Mouse (Mus musculus) colon, adult 2 months (tissue): Measurements from ENCODE around the gene Gm9774. TPM values are rescaled to one million over a fixed set of nuclear protein-coding genes. Genes with fewer than 3 reads are reported as not detected.

Experiments used
- polyA plus RNA-seq: library from polyadenylated mRNA; depleted of rRNA; stranded (reverse); fragments of >200 nt; gene quantifications from 2 replicates; pipeline ENCODE4 v1.2.3, GENCODE M21; 2012; rRNA removed

The Gm9774 gene
- polyA plus RNA-seq = 4.5 and 8.2 TPM in 2 replicates

DNA sequence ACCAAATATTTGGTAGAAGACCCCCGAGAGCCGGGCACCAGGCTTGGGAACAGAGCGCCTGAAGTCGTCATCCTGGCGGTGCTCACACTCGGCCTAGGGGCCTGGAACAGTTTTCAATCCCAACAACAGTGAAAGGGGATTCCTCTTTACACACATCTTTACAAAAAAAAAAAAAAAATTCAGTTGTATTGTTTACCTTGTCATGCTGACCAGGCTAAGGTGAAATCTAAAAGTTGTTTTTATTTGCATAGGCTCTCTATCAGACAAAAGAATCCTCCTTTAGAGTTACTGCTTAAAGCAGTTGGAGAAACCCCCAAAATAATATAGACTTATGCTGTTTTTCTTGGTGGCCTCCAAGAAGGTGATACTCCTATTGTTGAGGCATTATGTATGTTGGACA is at the start of gene Gm9774:
TSS of gene Gm9774 (minus strand) at position 101 of the 400 bp plus-strand sequence.

DNA sequence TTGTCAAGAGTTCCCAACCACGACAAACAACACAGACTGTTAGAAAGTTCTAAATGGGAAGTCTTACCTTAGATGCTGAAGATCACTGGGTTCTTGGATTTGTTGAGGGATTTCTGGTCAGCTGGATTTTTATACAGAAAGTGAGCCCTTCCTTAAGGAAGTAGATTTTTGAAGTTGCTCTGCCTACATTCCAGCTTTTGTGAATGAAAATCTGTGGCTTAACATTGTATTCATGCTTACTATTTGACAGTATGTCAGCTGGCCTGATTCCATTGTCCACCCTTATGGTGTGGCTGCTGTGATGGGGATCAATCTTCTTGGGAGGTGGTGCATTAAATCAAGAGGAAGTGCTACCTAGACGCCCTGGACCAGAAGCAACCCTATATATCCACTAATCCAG is 29.4 kb upstream of the Gm9774 start, which contains the start of gene Sprr3:
TSS of gene Sprr3 (minus strand) at position 101 of the 400 bp plus-strand sequence.

DNA sequence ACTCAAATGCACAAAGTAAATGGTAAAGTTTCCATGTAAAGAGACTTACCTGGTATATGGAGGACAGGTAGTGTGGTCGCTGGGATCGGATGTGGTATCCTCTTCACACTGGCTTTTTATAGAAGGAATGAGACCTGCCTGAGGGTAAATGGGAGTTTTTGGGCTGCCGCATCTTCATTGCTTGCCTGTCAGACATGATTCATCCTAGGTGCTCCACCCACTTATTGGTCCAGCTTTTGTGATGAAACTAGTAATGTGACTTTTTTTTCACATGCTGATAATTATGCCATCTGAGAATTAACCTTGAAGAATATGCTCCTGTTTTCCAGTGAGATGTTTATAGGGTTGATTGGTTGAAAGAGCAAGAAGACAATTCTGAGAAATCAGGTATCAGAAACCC is 9.5 kb upstream of the Gm9774 start, which contains the start of gene Sprr1b:
TSS of gene Sprr1b (minus strand) at position 101 of the 400 bp plus-strand sequence.

DNA sequence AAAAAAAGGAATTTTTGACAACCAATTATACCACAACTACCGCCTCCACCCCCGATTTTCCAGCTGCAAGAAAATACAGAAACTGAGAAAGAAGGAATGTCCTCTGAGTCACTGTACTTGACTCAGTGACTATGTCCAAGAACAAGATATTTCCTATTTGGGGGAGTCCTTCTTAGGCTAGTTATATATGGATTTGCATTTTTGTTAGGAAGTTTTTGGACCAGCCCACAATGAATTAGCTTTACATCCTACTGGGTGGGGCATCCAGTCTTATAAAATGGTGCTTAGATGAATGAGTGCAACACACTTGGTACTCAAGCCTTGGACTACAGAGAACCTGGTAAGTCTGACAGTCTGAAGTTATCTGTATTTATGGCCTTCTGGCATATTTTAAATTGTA is 3.1 kb upstream of the Gm9774 start, which contains the start of gene Sprr2k:
TSS of gene Sprr2k (plus strand) at position 301 of the 400 bp plus-strand sequence.

DNA sequence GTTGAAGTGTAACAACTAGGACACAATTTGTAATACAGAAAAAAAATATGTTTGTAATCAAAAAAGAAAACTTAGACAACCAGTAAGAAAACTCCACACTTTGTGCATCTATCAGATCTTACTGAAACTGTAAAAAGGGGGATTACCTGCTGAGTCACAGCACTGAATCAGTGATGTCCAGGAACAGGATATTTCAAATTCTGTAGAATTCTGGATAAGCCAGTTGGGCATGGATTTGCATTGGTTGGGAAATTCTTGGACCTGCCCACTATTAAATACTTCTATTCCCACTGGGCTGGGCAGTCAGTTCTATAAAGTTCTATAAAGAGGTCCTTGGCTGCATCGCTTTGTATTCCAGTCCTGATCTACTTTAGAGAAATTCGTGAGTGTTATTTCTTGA is 11.4 kb downstream of the Gm9774 start, which contains the start of gene Sprr2j-ps:
TSS of gene Sprr2j-ps (plus strand) at position 301 of the 400 bp plus-strand sequence.

DNA sequence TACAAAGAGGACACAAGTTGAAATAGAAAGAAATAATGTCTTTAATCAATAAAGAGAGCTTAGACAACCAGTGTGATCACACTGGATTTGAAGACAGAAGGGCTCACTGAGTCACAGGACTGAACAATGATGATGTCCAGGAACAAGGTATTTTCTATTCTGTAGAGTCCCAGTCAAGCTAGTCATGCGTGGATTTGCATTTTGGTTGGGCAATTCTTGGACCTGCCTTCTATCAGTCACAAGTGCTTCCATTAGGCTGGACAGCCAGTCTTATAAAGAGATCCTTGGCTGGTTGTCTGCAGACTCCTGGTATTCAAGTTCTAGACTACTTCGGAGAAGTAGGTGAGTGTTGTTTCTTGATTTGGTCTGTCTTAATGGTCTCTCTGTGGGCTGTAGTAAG is 21.5 kb downstream of the Gm9774 start, which contains the start of gene Sprr2i:
TSS of gene Sprr2i (plus strand) at position 301 of the 400 bp plus-strand sequence.

DNA sequence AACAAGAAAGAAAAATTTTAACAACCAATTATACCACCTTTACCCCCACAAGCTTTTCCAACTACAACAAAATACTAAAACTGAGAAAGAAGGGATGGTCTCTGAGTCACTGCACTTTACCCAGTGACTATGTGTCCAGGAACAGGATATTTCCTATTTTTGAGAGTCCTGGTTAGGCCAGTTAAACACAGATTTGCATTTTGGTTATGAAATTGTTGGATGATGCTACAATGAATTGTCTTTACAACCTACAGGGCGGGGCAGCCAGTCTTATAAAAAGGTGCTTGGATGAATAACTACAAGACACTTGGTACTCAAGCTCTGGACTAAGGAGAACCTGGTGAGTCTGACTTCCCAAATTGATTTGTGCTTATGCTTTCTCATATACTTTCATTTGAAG is 43.8 kb downstream of the Gm9774 start, which contains the start of gene Sprr2h:
TSS of gene Sprr2h (plus strand) at position 301 of the 400 bp plus-strand sequence.

Other genes starting within 250 kb of the Gm9774 start
- gene Sprr2a1, start 213.6 kb downstream of the Gm9774 start, polyA plus RNA-seq = 32.7 and 59.6 TPM in 2 replicates
- 23,758 and 55,060 TPM in 2 replicates for gene Sprr2a2, start 213.5 kb downstream of the Gm9774 start, polyA plus RNA-seq
- gene Sprr2a3, start 144.0 kb downstream of the Gm9774 start, polyA plus RNA-seq = 643 and 812 TPM in 2 replicates
- not detected in 2 replicates for gene Sprr2b, start 112.8 kb downstream of the Gm9774 start, polyA plus RNA-seq
- not detected in 2 replicates for gene Sprr2d, start 90.3 kb downstream of the Gm9774 start, polyA plus RNA-seq
- gene Sprr2e, start 77.3 kb downstream of the Gm9774 start, polyA plus RNA-seq = not detected in 2 replicates
- not detected in 2 replicates for gene Sprr2f, start 64.2 kb downstream of the Gm9774 start, polyA plus RNA-seq
- gene Sprr2h, start 43.7 kb downstream of the Gm9774 start, polyA plus RNA-seq = 0.22 TPM in 1 of 2 replicates, not detected in the other
- not detected in 2 replicates for gene Sprr2i, start 21.4 kb downstream of the Gm9774 start, polyA plus RNA-seq
- gene Sprr2j-ps, start 11.3 kb downstream of the Gm9774 start, polyA plus RNA-seq = not detected in 2 replicates
- not detected in 2 replicates for gene Sprr2k, start 3.2 kb upstream of the Gm9774 start, polyA plus RNA-seq
- not detected in 2 replicates for gene Sprr1b, start 9.4 kb upstream of the Gm9774 start, polyA plus RNA-seq
- gene Sprr3, start 29.3 kb upstream of the Gm9774 start, polyA plus RNA-seq = not detected in 2 replicates
- 27.3 and 33.0 TPM in 2 replicates for gene Sprr1a, start 56.5 kb upstream of the Gm9774 start, polyA plus RNA-seq
- gene Sprr4, start 71.1 kb upstream of the Gm9774 start, polyA plus RNA-seq = not detected in 2 replicates
- not detected in 2 replicates for gene 2310046K23Rik, start 105.1 kb upstream of the Gm9774 start, polyA plus RNA-seq
- gene Ivl, start 144.3 kb upstream of the Gm9774 start, polyA plus RNA-seq = not detected in 2 replicates
- not detected in 2 replicates for gene Smcp, start 159.6 kb upstream of the Gm9774 start, polyA plus RNA-seq
- not detected in 2 replicates for gene 2210017I01Rik, start 178.1 kb upstream of the Gm9774 start, polyA plus RNA-seq
- gene Lce6a, start 192.2 kb upstream of the Gm9774 start, polyA plus RNA-seq = not detected in 2 replicates
- gene Lce1a1, start 218.9 kb upstream of the Gm9774 start, polyA plus RNA-seq = not detected in 2 replicates
- gene Lce1b, start 227.5 kb upstream of the Gm9774 start, polyA plus RNA-seq = not detected in 2 replicates
- not detected in 2 replicates for gene Lce1a2, start 240.9 kb upstream of the Gm9774 start, polyA plus RNA-seq
- gene Lce1c, start 249.8 kb upstream of the Gm9774 start, polyA plus RNA-seq = not detected in 2 replicates